Mouse (Mus musculus): ENCODE data around the gene Rps16.

The Rps16 gene

GRCm38 (mm10) chr7:28348601-28349000 lies 1.9 kb upstream of the Rps16 start:
- no peak for DNase-seq

- no peak for DNase-seq
These were observed 1.3 kb downstream of the Rps16 start for GRCm38 (mm10) chr7:28351676-28352191.

- DNase-seq, result peak; percentile 42
These were observed 2.8 kb downstream of the Rps16 start for GRCm38 (mm10) chr7:28353267-28353666.

- no peak for DNase-seq
These were observed 3.7 kb downstream of the Rps16 start for GRCm38 (mm10) chr7:28354113-28354581.

GRCm38 (mm10) chr7:28354596-28354995 lies 4.1 kb downstream of the Rps16 start:
- DNase-seq, result no peak

- no peak for DNase-seq
These were observed 4.8 kb downstream of the Rps16 start for GRCm38 (mm10) chr7:28355221-28355620.

- DNase-seq, result peak; percentile 69
These were observed 6.5 kb downstream of the Rps16 start for GRCm38 (mm10) chr7:28356981-28357380.

GRCm38 (mm10) chr7:28357984-28358383 lies 7.5 kb downstream of the Rps16 start:
- DNase-seq, result no peak

- DNase-seq, result no peak
These were observed 8.0 kb downstream of the Rps16 start for GRCm38 (mm10) chr7:28358431-28358830.

GRCm38 (mm10) chr7:28359854-28360253 lies 9.4 kb downstream of the Rps16 start:
- DNase-seq, result no peak

GRCm38 (mm10) chr7:28360291-28360690 lies 9.8 kb downstream of the Rps16 start:
- no peak for DNase-seq

GRCm38 (mm10) chr7:28361647-28362341 lies 11.3 kb downstream of the Rps16 start:
- no peak for DNase-seq

- no peak for DNase-seq
These were observed 12.1 kb downstream of the Rps16 start for GRCm38 (mm10) chr7:28362441-28363060.

GRCm38 (mm10) chr7:28367663-28368275 lies 17.3 kb downstream of the Rps16 start:
- no peak for DNase-seq

- no peak for DNase-seq
These were observed 17.9 kb downstream of the Rps16 start for GRCm38 (mm10) chr7:28368276-28368920.

- no peak for DNase-seq
These were observed 19.6 kb downstream of the Rps16 start for GRCm38 (mm10) chr7:28370051-28370450.

GRCm38 (mm10) chr7:28370977-28371513 lies 20.6 kb downstream of the Rps16 start:
- DNase-seq, result peak; percentile 76

- peak; percentile 70 for DNase-seq
These were observed 21.1 kb downstream of the Rps16 start for GRCm38 (mm10) chr7:28371514-28371989.

- peak; percentile 99 for DNase-seq
These were observed 22.0 kb downstream of the Rps16 start, which contains the start of gene Plekhg2 for GRCm38 (mm10) chr7:28372251-28373108. Gene Plekhg2, minus strand, starts transcription at chr7:28372599.

GRCm38 (mm10) chr7:28373131-28373581 lies 22.7 kb downstream of the Rps16 start:
- peak; percentile 94 for DNase-seq

- DNase-seq, result no peak
These were observed 23.5 kb downstream of the Rps16 start for GRCm38 (mm10) chr7:28373891-28374495.

Measured in lung, postnatal 36 days (tissue).